ENCODE assay signal across 9 mouse cellular contexts in genomic region chr6:119635629-119636028, GRCm38 (mm10).
DNase-seq lines count a peak whose midpoint lies in the region; ATAC-seq and TF ChIP-seq lines count a peak whose summit lies in the region.
"Had no signal": no experiment of that assay in that cellular context is flagged by ENCODE, and none has a peak within 500 bp of the region (broad histone marks: within the 10 kb centered on the region; RNA-seq: fewer than 3 reads in every experiment).

No protein-coding gene starts in this region.

- no peak overlapping the region for H3K4me2 ChIP-seq in lung, embryonic 14.5 days
- H3K4me2 ChIP-seq: hindbrain, embryonic 15.5 days had no signal

- H3K9ac ChIP-seq in lung, embryonic 14.5 days: no peak overlapping the region
- H3K9ac ChIP-seq: hindbrain, embryonic 15.5 days had no signal

- ATAC-seq in lung, embryonic 14.5 days (ENCODE audit: insufficient read depth): no peak
- ATAC-seq in megakaryocyte-erythroid progenitor cell, adult 5-6 weeks (replicated peaks; ENCODE audit: low FRiP score, low TSS enrichment, poor library complexity, severe bottlenecking): no peak

- no peaks in the 10 kb centered on the region for H3K9me3 ChIP-seq in lung, embryonic 14.5 days (ENCODE audit: low read depth, low read length)
- H3K9me3 ChIP-seq: hindbrain, embryonic 15.5 days had no signal

- no peak overlapping the region for H3K4me3 ChIP-seq in lung, embryonic 14.5 days (ENCODE audit: low read depth, low read length)
- H3K4me3 ChIP-seq: hindbrain, embryonic 15.5 days; myocyte had no signal

- H3K4me1 ChIP-seq in lung, embryonic 14.5 days (ENCODE audit: insufficient read depth): no peaks in the 10 kb centered on the region
- H3K4me1 ChIP-seq: hindbrain, embryonic 15.5 days had no signal

- no peak for TF ChIP-seq CTCF in lung, embryonic 14.5 days (IDR thresholded peaks at IDR 0.05; ENCODE audit: low read depth)

- intact Hi-C loops in heart, postnatal 10 days (cut with DNase I): no loop called here

- no peak overlapping the region for H3K27ac ChIP-seq in lung, embryonic 14.5 days (ENCODE audit: low read depth)
- H3K27ac ChIP-seq: hindbrain, embryonic 15.5 days had no signal

- 19% methylated on average over 2 of the region's 2 CpGs for WGBS in lung, embryonic 14.5 days

- peak; percentile 51 for DNase-seq in CD4-positive, CD25-positive, alpha-beta regulatory T cell, adult 2 months (ENCODE audit: low read depth, low spot score)
- peak; percentile 17 for DNase-seq in ES-CJ7 (ENCODE audit: low read depth, low spot score)
- peak; percentile 24 to 30 for DNase-seq in heart, postnatal 10 days
- DNase-seq in lung, embryonic 14.5 days: peak; percentile 31
- DNase-seq in spleen, adult 12 weeks (ENCODE audit: low spot score): no peak
- no peak for DNase-seq in layer of hippocampus, adult 9-10 months (ENCODE audit: low spot score)

- no peaks in the 10 kb centered on the region for H3K36me3 ChIP-seq in lung, embryonic 14.5 days (ENCODE audit: insufficient read depth)
- H3K36me3 ChIP-seq: hindbrain, embryonic 15.5 days had no signal

- H3K27me3 ChIP-seq in lung, embryonic 14.5 days (ENCODE audit: insufficient read depth, low read length): no peaks in the 10 kb centered on the region
- H3K27me3 ChIP-seq: hindbrain, embryonic 15.5 days had no signal

Comparison
In these comparisons a context has a peak if more than half of its experiments do, and no peak if none do; other contexts are left out.
1. DNase-seq: peak in CD4-positive, CD25-positive, alpha-beta regulatory T cell, adult 2 months (single experiment), ES-CJ7 (single experiment), heart, postnatal 10 days (2 of 2) and lung, embryonic 14.5 days (single experiment); none in spleen, adult 12 weeks (single experiment) and layer of hippocampus, adult 9-10 months (single experiment).